Mouse (Mus musculus) C2C12 (cell line): ENCODE data around the gene Nfkbib. TPM values are rescaled to one million over a fixed set of nuclear protein-coding genes. Genes with fewer than 3 reads are reported as not detected.

Experiments
- H3K27me3 ChIP-seq: one replicate; pipeline ENCODE4 v1.6.1; 2011; ENCODE audit not compliant: control insufficient read depth, insufficient read depth, insufficient read length
- H3K36me3 ChIP-seq: one replicate; pipeline ENCODE4 v1.6.1; 2011; ENCODE audit not compliant: control insufficient read depth, insufficient read depth
- H3K4me3 ChIP-seq: one replicate; pipeline ENCODE4 v1.5.1; 2011; ENCODE audit warnings: mild to moderate bottlenecking, control low read depth; ENCODE audit not compliant: poor library complexity, insufficient read depth, severe bottlenecking
- H3K79me2 ChIP-seq: one replicate; pipeline ENCODE4 v1.6.1; 2011; ENCODE audit not compliant: control insufficient read depth, insufficient read depth
- H3K79me3 ChIP-seq: one replicate; pipeline ENCODE4 v1.6.1; 2011; ENCODE audit warnings: low read depth, control low read depth
- H3ac ChIP-seq: one replicate; pipeline ENCODE3; 2011; ENCODE audit warnings: low read depth; ENCODE audit not compliant: control insufficient read depth, insufficient read length
- CEBPB ChIP-seq: IDR thresholded peaks from one replicate; pipeline ENCODE4 v1.6.1; 2011; ENCODE audit warnings: low read depth, mild to moderate bottlenecking, control low read depth, moderate library complexity
- CTCF ChIP-seq: IDR thresholded peaks from one replicate; pipeline ENCODE4 v1.5.1; 2011; ENCODE audit not compliant: control insufficient read depth, insufficient read depth, insufficient read length
- FOSL1 ChIP-seq: IDR thresholded peaks from one replicate; pipeline ENCODE4 v1.8.0; 2011; ENCODE audit warnings: mild to moderate bottlenecking, low read length; ENCODE audit not compliant: poor library complexity, insufficient read depth, severe bottlenecking
- MAX ChIP-seq: IDR thresholded peaks from one replicate; pipeline ENCODE4 v1.6.1; 2011; ENCODE audit warnings: mild to moderate bottlenecking, control low read depth
- MYOD1 ChIP-seq: IDR thresholded peaks from one replicate; pipeline ENCODE4 v1.6.1; 2011; ENCODE audit warnings: low read depth; ENCODE audit not compliant: control insufficient read depth, insufficient read length
- MYOG ChIP-seq: IDR thresholded peaks from one replicate; pipeline ENCODE4 v1.6.1; 2011; ENCODE audit not compliant: control insufficient read depth, insufficient read length; ENCODE audit errors: extremely low read depth
- USF1 ChIP-seq: IDR thresholded peaks from one replicate; pipeline ENCODE4 v1.6.1; 2011; ENCODE audit warnings: low read depth, mild to moderate bottlenecking, control low read depth, moderate library complexity
- polyA plus RNA-seq: library from polyadenylated mRNA; unstranded; fragments of >200 nt; fragmentation: generic; extraction: Trizol; gene quantifications from one replicate; pipeline ENCODE4 v1.2.1, GENCODE M21; 2012; ENCODE audit warnings: missing spikeins

The Nfkbib gene
- polyA plus RNA-seq, 1 experiment, result 45.1 TPM

- Histone ChIP-seq H3K27me3 (no peaks in the 10 kb centered on the region), H3K36me3 (no peaks in the 10 kb centered on the region), H3K4me3 (no peak overlapping the region), H3K79me2 (peaks cover 32% of the 10 kb centered on the region), H3K79me3 (peaks cover 4% of the 10 kb centered on the region), H3ac (no peak overlapping the region)
- TF ChIP-seq FOSL1 (no peak), MYOD1 (no peak), USF1 (no peak), MAX (no peak), MYOG (no peak), CEBPB (no peak), CTCF (no peak)
These were observed 2.2 kb upstream of the Nfkbib start for GRCm38 (mm10) chr7:28769414-28769958.

DNA sequence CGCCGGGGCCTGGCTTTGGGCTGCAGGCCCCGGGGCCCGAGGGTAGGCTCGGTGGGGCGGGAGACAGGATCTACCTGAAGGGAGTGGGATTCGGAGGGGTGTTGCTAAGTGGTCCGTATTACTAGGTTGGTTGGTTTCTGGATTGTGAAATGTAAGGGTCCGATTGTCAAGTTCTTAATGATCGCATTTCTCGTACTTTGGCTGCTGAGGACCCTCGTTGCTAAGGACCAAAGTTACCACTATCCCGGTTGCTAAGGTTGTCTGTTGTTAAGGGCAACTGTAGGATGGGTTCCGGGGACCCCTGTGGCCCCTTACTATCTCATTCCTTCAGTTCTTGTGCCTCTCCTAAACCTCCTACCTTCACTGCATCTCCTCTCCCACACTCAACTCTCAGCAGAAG lies 402 bp downstream of the Nfkbib start:
- Histone ChIP-seq H3K36me3 (no peaks in the 10 kb centered on the region), H3K79me3 (peaks cover 4% of the 10 kb centered on the region), H3K27me3 (no peaks in the 10 kb centered on the region), H3ac (peak overlapping the region; percentile 63), H3K79me2 (peaks cover 34% of the 10 kb centered on the region), H3K4me3 (peak overlapping the region; percentile 40)
- no peak for TF ChIP-seq USF1
- no peak for TF ChIP-seq MYOG
- TF ChIP-seq FOSL1, result no peak
- TF ChIP-seq CEBPB, result no peak
- TF ChIP-seq CTCF, result no peak
- no peak for TF ChIP-seq MYOD1
- TF ChIP-seq MAX, result no peak

DNA sequence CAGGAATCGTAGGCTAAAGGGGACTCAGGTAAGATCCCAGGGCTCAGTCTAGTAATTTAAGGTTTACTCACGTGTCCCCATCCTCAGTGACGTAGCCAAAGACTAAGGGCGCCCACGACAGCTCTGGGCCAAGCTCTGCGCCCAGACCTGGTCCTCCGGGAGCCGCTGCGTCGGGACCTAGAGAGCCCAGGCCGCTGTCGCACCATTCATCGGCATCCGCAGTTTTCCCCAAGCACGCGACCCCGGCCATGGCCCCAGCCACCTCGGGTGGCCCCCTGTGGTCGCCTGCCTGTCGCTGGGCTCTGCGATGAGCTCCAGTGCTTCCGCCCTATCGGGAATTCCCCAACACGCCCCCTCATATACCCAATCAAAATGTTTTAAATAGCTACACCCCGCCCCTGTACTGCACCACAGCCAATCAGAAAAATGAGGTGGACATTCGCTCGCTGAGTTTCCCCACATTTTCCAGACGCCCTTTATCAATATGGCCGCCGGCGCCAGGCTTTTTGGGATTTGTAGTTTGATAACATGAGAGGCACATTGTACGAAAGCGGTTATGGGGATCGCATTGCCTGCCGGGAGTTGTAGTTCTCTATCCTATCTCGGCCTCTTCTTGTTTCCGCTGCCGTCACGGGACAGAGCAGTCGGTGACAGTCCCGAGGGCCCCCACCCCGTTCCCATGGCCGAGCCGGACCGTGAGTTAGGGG lies 986 bp downstream of the Nfkbib start, which contains the start of gene Sirt2:
TSS of gene Sirt2 (plus strand) at position 563 of the 707 bp plus-strand sequence.
- H3K4me3 ChIP-seq, result peak within 1 kb of the TSS; percentile 66

DNA sequence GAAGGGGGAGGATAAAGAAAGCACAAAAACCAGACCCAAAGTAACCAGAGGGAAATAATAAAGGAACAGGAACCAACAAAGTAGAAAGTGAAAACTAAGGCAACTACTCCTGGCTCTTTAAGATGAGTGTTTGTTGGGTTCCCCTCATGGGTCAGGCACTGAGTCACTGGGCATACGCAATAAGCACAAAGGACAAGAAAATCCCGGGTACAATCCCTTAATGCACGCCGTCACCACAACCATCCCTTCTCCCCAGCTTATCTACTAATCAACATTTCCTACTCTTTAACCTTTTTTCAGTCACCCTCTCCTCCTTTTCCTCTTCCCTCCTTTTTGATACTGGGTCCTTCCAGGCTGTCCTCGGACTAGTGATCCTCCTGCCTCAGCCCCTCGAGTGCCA lies 2.1 kb downstream of the Nfkbib start:
- H3K79me3 ChIP-seq, result peaks cover 4% of the 10 kb centered on the region
- H3K27me3 ChIP-seq, result no peaks in the 10 kb centered on the region
- H3ac ChIP-seq, result no peak overlapping the region
- peaks cover 34% of the 10 kb centered on the region for H3K79me2 ChIP-seq
- no peak overlapping the region for H3K4me3 ChIP-seq
- no peaks in the 10 kb centered on the region for H3K36me3 ChIP-seq
- TF ChIP-seq MAX (no peak), CEBPB (no peak), MYOD1 (no peak), FOSL1 (no peak), MYOG (no peak), CTCF (no peak), USF1 (no peak)

More for the DNA sequence above, 986 bp downstream of the Nfkbib start, which contains the start of gene Sirt2:
- peak within 1 kb of the TSS; percentile 63 for H3ac ChIP-seq
- peaks cover 34% of the 10 kb centered on the region for H3K79me2 ChIP-seq
- TF ChIP-seq MAX (peak; percentile 48), CTCF (no peak), CEBPB (no peak), USF1 (peak; percentile 79), FOSL1 (no peak)
- no peaks in the 10 kb centered on the region for H3K27me3 ChIP-seq
- H3K36me3 ChIP-seq, result no peaks in the 10 kb centered on the region
- H3K79me3 ChIP-seq, result peaks cover 4% of the 10 kb centered on the region

DNA sequence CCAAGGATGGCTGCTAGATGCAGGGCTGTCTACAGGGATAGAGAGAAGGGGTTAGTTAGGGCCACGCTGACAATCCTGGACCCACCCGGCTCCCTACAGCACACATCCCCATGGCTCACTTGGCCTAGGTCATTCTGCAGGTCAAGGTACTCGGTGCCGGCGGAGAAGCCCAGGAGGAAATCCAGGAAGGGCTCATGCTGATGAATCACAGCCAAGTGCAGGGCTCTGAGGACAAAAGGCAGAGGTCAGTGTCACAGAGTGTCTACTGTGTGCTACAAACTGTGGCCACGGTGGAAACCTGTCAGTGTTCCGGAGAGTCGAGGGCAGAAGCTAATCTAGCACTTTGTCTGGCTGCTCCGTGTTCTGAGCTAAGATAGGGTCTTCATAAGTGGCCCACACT lies 5.4 kb downstream of the Nfkbib start:
- Histone ChIP-seq H3K79me2 (peaks cover 20% of the 10 kb centered on the region), H3K27me3 (no peaks in the 10 kb centered on the region), H3K4me3 (no peak overlapping the region), H3ac (no peak overlapping the region), H3K79me3 (peaks cover 4% of the 10 kb centered on the region), H3K36me3 (no peaks in the 10 kb centered on the region)
- TF ChIP-seq MYOD1 (no peak), MAX (no peak), CEBPB (no peak), MYOG (no peak), CTCF (no peak), FOSL1 (no peak), USF1 (no peak)
